Mouse (Mus musculus): ENCODE results near the gene Mettl14. TPM values are rescaled to one million over a fixed set of nuclear protein-coding genes. Genes with fewer than 3 reads are reported as not detected.

The Mettl14 gene
- 33.5 and 35.1 TPM in 2 replicates for polyA plus RNA-seq (2014; fragmentation: Nextera tagmentation; extraction: Ambion mirVana)

GRCm38 (mm10) chr3:123385486-123386156 is at the start of gene Mettl14:
Mettl14 (minus strand) TSS chr3:123386108.
- no peaks in the 10 kb centered on the region; the same call in 1 of the 2 replicates for H3K36me3 ChIP-seq (ENCODE audit: control insufficient read depth, insufficient read depth, low read length)
- H3K4me1 ChIP-seq (replicated peaks; ENCODE audit: control insufficient read depth, insufficient read depth, low read length): no peaks in the 10 kb centered on the region
- H3K9ac ChIP-seq (ENCODE audit: low read length): peak within 1 kb of the TSS; percentile 77
- H3K27me3 ChIP-seq (ENCODE audit: control insufficient read depth, insufficient read depth, low read length): no peaks in the 10 kb centered on the region
- no peaks in the 10 kb centered on the region for H3K9me3 ChIP-seq (ENCODE audit: control insufficient read depth, low read length)
- peak within 1 kb of the TSS; percentile 68 for H3K4me3 ChIP-seq (ENCODE audit: low read depth, low read length)
- H3K27ac ChIP-seq (ENCODE audit: low read depth, low read length): peak within 1 kb of the TSS; percentile 84
- 0% methylated on average over 41 of the region's 41 CpGs for WGBS
- ATAC-seq (replicated peaks; ENCODE audit: low FRiP score) (peak; percentile 99), DNase-seq (ENCODE audit: low spot score) (peak; percentile 97)
- peak within 1 kb of the TSS; percentile 75 for H3K4me2 ChIP-seq (ENCODE audit: low read depth, low read length, severe bottlenecking)

DNA sequence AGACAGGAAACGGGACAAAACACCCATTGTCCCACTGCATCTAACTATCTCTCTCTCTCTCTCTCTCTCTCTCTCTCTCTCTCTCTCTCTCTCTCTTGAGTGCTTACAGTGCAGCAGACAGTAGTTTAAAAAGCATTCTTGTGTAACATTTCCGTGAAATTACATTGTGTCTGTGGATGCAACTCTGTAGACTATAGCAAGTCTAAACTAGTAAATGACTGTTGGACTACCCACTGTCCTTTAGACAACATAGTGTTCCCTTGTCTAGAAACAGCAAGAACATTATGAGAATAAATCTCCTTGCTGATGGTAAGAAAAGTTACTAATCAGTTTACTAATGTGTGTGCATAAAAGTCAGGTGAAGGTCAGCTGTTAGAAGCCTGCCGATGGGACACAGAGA is 47.5 kb upstream of the Mettl14 start:
- 84% methylated on average over 3 of the region's 3 CpGs for WGBS
- H3K27me3 ChIP-seq (ENCODE audit: control insufficient read depth, insufficient read depth, low read length): no peaks in the 10 kb centered on the region
- ATAC-seq (replicated peaks; ENCODE audit: low FRiP score): no peak
- H3K27ac ChIP-seq (ENCODE audit: low read depth, low read length): no peak overlapping the region
- no peak for DNase-seq (ENCODE audit: low spot score)
- no peaks in the 10 kb centered on the region for H3K36me3 ChIP-seq (ENCODE audit: control insufficient read depth, insufficient read depth, low read length)
- H3K9me3 ChIP-seq (ENCODE audit: control insufficient read depth, low read length): no peaks in the 10 kb centered on the region
- no peak overlapping the region for H3K4me3 ChIP-seq (ENCODE audit: low read depth, low read length)
- no peak overlapping the region for H3K4me2 ChIP-seq (ENCODE audit: low read depth, low read length, severe bottlenecking)
- H3K4me1 ChIP-seq (replicated peaks; ENCODE audit: control insufficient read depth, insufficient read depth, low read length): no peaks in the 10 kb centered on the region
- H3K9ac ChIP-seq (ENCODE audit: low read length): no peak overlapping the region

DNA sequence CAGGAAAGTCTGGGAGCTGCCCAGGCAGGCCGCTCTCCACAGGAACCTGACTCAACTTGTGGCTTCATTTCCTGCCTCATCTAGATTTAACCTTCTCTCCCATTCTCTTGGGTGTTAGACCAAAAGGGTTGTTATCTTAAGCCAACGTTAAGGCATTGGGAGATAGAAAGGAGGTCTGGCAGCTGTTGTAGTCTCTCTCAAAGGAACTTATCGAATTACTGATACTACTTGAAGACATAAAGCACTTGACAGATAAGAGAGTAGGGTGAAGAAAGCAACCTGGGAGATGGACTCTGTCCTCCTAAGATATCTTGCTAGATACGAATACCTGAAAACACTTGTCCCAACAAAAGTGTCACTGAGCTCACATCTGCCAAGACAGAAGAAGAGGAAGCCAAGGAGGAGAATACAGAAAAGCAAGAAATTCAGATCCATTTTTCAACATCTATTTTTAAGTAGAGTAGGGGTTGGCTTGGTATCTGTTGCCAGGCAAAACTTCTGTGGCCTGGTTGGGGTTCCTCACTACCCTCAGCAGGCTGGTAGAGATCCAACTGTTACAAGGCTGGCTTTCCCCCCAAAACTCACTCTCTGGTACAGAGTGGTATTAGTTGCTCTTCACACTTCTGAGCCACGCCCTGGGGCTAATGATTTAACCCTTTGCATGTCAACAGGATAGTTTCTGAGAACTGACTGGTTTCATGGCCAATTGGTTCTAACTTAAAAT is 46.2 kb upstream of the Mettl14 start:
- Histone ChIP-seq H3K27ac (ENCODE audit: low read depth, low read length) (no peak overlapping the region), H3K27me3 (ENCODE audit: control insufficient read depth, insufficient read depth, low read length) (no peaks in the 10 kb centered on the region), H3K36me3 (ENCODE audit: control insufficient read depth, insufficient read depth, low read length) (no peaks in the 10 kb centered on the region), H3K4me1 (replicated peaks; ENCODE audit: control insufficient read depth, insufficient read depth, low read length) (no peaks in the 10 kb centered on the region), H3K9ac (ENCODE audit: low read length) (no peak overlapping the region), H3K9me3 (ENCODE audit: control insufficient read depth, low read length) (no peaks in the 10 kb centered on the region), H3K4me3 (ENCODE audit: low read depth, low read length) (no peak overlapping the region), H3K4me2 (ENCODE audit: low read depth, low read length, severe bottlenecking) (no peak overlapping the region)
- WGBS: 81% methylated on average over 5 of the region's 5 CpGs
- ATAC-seq (replicated peaks; ENCODE audit: low FRiP score): no peak
- no peak for DNase-seq (ENCODE audit: low spot score)

GRCm38 (mm10) chr3:123429597-123430458 is 43.9 kb upstream of the Mettl14 start:
- WGBS: 88% methylated on average over 22 of the region's 22 CpGs
- DNase-seq (ENCODE audit: low spot score): no peak

GRCm38 (mm10) chr3:123428005-123428404 is 42.1 kb upstream of the Mettl14 start:
- Histone ChIP-seq H3K9ac (ENCODE audit: low read length) (no peak overlapping the region), H3K4me1 (replicated peaks; ENCODE audit: control insufficient read depth, insufficient read depth, low read length) (no peaks in the 10 kb centered on the region), H3K4me2 (ENCODE audit: low read depth, low read length, severe bottlenecking) (no peak overlapping the region), H3K9me3 (ENCODE audit: control insufficient read depth, low read length) (no peaks in the 10 kb centered on the region), H3K36me3 (ENCODE audit: control insufficient read depth, insufficient read depth, low read length) (no peaks in the 10 kb centered on the region), H3K27ac (ENCODE audit: low read depth, low read length) (no peak overlapping the region), H3K4me3 (ENCODE audit: low read depth, low read length) (no peak overlapping the region), H3K27me3 (ENCODE audit: control insufficient read depth, insufficient read depth, low read length) (no peaks in the 10 kb centered on the region)
- no peak for ATAC-seq (replicated peaks; ENCODE audit: low FRiP score)
- DNase-seq (ENCODE audit: low spot score): no peak
- 75% methylated on average over 4 of the region's 4 CpGs for WGBS

More at GRCm38 (mm10) chr3:123429597-123430458, 43.9 kb upstream of the Mettl14 start:
- Histone ChIP-seq H3K27me3 (ENCODE audit: control insufficient read depth, insufficient read depth, low read length) (no peaks in the 10 kb centered on the region), H3K9me3 (ENCODE audit: control insufficient read depth, low read length) (no peaks in the 10 kb centered on the region), H3K4me2 (ENCODE audit: low read depth, low read length, severe bottlenecking) (no peak overlapping the region), H3K4me3 (ENCODE audit: low read depth, low read length) (no peak overlapping the region), H3K4me1 (replicated peaks; ENCODE audit: control insufficient read depth, insufficient read depth, low read length) (no peaks in the 10 kb centered on the region), H3K36me3 (ENCODE audit: control insufficient read depth, insufficient read depth, low read length) (no peaks in the 10 kb centered on the region), H3K9ac (ENCODE audit: low read length) (no peak overlapping the region), H3K27ac (ENCODE audit: low read depth, low read length) (no peak overlapping the region)
- no peak for ATAC-seq (replicated peaks; ENCODE audit: low FRiP score)

GRCm38 (mm10) chr3:123425647-123426046 is 39.7 kb upstream of the Mettl14 start:
- 84% methylated on average over 2 of the region's 2 CpGs for WGBS
- no peaks in the 10 kb centered on the region for H3K4me1 ChIP-seq (replicated peaks; ENCODE audit: control insufficient read depth, insufficient read depth, low read length)
- ATAC-seq (replicated peaks; ENCODE audit: low FRiP score): no peak
- H3K4me3 ChIP-seq (ENCODE audit: low read depth, low read length): no peak overlapping the region
- H3K4me2 ChIP-seq (ENCODE audit: low read depth, low read length, severe bottlenecking): no peak overlapping the region
- no peaks in the 10 kb centered on the region for H3K36me3 ChIP-seq (ENCODE audit: control insufficient read depth, insufficient read depth, low read length)
- no peak for DNase-seq (ENCODE audit: low spot score)
- H3K27ac ChIP-seq (ENCODE audit: low read depth, low read length): no peak overlapping the region
- H3K27me3 ChIP-seq (ENCODE audit: control insufficient read depth, insufficient read depth, low read length): no peaks in the 10 kb centered on the region
- no peaks in the 10 kb centered on the region for H3K9me3 ChIP-seq (ENCODE audit: control insufficient read depth, low read length)
- H3K9ac ChIP-seq (ENCODE audit: low read length): no peak overlapping the region

- no peak overlapping the region for H3K9ac ChIP-seq (ENCODE audit: low read length)
- H3K4me2 ChIP-seq (ENCODE audit: low read depth, low read length, severe bottlenecking): no peak overlapping the region
- DNase-seq (ENCODE audit: low spot score) (no peak), ATAC-seq (replicated peaks; ENCODE audit: low FRiP score) (no peak)
- H3K36me3 ChIP-seq (ENCODE audit: control insufficient read depth, insufficient read depth, low read length): no peaks in the 10 kb centered on the region
- no peak overlapping the region for H3K27ac ChIP-seq (ENCODE audit: low read depth, low read length)
- 25% methylated on average over 5 of the region's 5 CpGs for WGBS
- H3K27me3 ChIP-seq (ENCODE audit: control insufficient read depth, insufficient read depth, low read length): no peaks in the 10 kb centered on the region
- no peak overlapping the region for H3K4me3 ChIP-seq (ENCODE audit: low read depth, low read length)
- H3K9me3 ChIP-seq (ENCODE audit: control insufficient read depth, low read length): no peaks in the 10 kb centered on the region
- H3K4me1 ChIP-seq (replicated peaks; ENCODE audit: control insufficient read depth, insufficient read depth, low read length): no peaks in the 10 kb centered on the region
These were observed 27.3 kb upstream of the Mettl14 start for GRCm38 (mm10) chr3:123413173-123413572.

DNA sequence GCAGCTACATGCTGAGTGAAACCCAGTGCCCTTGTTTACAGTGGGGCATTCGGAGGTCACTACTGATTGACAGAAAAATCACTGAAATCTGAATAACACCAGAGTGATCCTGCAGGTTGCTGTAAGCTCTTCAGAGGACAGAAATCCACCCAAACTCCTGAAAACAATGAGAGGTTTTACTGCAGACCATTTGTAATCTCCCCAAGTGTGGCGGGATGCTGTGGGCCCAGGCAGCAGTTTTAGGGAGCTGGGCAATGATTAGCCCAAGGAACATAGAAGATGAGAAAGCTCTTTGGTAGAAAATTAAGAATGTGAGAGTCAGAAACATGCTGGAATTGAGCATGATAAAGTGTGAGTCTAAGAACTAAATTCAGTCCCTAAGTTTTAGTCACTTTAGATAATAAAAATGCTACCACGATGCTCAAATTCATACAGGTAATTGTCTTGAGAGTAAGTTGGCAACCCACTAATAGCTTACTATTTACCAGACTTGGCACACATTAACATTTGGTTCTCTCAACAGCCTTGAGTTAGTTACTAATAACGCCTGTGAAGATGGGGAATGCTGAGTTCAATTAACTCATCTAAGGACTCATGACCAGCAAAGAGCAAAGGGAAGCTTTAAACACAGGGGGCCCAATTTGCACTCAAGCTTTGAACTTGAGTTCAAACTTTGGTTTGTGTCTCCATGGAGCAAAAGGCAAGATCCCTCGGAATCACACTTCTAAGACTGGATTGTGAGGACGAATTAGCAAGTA is 26.1 kb upstream of the Mettl14 start:
- Histone ChIP-seq H3K4me2 (ENCODE audit: low read depth, low read length, severe bottlenecking) (no peak overlapping the region), H3K9me3 (ENCODE audit: control insufficient read depth, low read length) (no peaks in the 10 kb centered on the region), H3K9ac (ENCODE audit: low read length) (no peak overlapping the region), H3K27me3 (ENCODE audit: control insufficient read depth, insufficient read depth, low read length) (no peaks in the 10 kb centered on the region), H3K36me3 (ENCODE audit: control insufficient read depth, insufficient read depth, low read length) (no peaks in the 10 kb centered on the region), H3K4me1 (replicated peaks; ENCODE audit: control insufficient read depth, insufficient read depth, low read length) (no peaks in the 10 kb centered on the region), H3K27ac (ENCODE audit: low read depth, low read length) (no peak overlapping the region), H3K4me3 (ENCODE audit: low read depth, low read length) (no peak overlapping the region)
- no peak for ATAC-seq (replicated peaks; ENCODE audit: low FRiP score)
- whole genome bisulfite sequencing: 81% methylated on average over 6 of the region's 6 CpGs
- no peak for DNase-seq (ENCODE audit: low spot score)
